Mouse (Mus musculus): ENCODE data around the gene Gna15.

Gna15 gene

GRCm38 (mm10) chr10:81524051-81524605, at the start of gene Gna15:
Gene Gna15 (minus strand): TSS chr10:81524225.
- no peak for DNase-seq

DNA sequence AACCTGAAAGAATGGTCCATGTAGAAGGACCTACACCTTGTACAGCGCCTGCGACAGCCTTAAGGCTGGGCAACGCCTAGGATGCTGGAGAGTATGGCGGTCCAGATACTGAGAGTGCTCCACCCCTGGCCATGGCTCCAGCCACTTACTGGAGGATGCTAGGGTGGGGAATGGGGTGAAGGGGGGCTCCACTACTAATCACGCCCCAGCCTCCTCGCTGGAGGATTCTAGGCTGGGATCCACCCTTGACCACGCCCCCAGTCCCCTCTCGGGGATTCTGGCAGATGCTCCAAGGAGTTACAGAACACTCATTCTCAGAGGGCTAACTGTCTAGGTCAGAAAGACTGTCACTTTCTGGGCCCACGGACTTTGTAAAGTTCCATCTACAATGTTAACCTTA, 49.0 kb upstream of the Gna15 start:
- DNase-seq = no peak

- no peak for DNase-seq
Measured at GRCm38 (mm10) chr10:81572133-81572671, 48.2 kb upstream of the Gna15 start.

DNA sequence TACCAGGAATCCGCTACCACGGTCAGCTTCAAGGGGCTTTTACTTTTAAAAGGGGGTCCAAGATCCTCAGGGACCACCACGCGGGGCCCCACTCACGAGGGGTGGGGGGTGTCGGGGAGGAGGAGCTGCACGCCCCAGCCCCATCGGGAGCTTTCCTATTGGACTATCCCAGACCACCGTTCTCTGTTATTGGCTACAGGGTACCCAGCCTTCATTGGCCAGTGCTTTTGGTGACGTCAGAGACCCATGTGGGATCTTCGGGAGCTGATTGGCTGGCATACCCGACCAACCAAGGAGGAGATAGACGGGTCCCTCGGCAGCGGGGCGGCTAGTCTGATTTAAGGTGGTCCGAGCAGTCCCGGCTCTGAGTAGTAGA, 47.5 kb upstream of the Gna15 start:
- peak; percentile 99 for DNase-seq

GRCm38 (mm10) chr10:81570831-81571500, 46.9 kb upstream of the Gna15 start:
- peak; percentile 96 for DNase-seq

DNA sequence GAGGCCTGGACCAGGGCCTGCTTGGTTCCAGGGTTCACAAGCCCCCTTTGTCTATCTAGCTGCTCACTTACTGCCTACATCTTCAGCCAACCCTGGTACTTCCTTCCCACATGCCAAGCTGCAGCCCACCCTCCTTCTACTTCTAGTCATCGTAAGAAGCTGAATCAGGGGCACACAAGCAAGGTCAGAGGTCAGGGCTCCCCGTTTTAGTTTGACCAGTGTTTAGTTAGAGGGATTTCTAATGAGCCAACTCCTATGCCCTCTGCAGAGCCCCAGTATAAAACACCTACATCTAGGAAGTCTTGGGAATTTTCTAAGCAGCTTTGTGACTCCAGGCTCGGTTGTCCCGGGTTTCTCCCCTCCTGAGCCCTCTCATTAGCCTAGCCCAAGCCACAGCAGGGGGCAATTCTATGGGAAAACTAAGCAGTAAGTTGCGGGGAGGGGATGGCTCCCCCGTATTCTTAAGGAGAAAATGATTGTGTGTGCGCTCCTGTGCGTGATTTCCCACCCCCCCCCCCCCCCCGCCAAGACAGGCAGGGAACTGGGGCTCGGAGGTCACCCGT, 46.3 kb upstream of the Gna15 start:
- DNase-seq = no peak

DNA sequence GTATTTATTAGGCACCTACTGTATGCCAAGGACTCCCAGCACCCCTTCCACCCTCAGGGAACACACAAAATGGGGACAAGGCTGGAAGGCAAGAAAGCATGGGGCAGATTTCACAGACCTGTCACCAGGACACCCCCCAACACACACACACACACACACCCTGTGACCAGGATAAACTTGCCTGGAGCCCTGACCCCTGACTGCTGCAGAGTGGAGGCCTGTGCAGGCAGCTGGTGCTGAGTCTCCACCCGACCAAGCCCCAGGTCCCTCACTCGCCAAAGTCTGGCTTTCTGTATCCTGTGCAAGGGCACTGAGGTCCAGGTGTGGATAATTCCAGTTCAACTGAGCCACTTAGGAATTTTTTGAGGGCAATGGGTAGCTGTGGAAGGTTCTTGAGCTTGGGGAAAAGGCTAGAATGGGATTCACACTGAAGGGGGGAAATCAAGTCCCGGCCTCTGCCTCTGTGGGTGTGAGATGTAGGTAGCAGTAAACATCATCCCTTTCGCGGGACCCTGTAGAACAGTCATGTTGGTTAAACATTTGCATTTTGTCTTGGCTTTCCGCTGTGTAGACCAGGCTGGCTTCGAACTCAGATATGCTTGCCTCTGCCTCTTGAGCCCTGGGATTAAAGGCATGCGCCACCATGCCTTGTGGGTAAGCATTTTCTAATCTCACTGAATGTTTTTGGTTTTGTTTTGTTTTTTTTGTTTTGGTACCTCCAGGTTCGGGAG, 45.6 kb upstream of the Gna15 start:
- DNase-seq = peak; percentile 30

- peak; percentile 64 for DNase-seq
Measured at GRCm38 (mm10) chr10:81568381-81569191, 44.6 kb upstream of the Gna15 start.

DNA sequence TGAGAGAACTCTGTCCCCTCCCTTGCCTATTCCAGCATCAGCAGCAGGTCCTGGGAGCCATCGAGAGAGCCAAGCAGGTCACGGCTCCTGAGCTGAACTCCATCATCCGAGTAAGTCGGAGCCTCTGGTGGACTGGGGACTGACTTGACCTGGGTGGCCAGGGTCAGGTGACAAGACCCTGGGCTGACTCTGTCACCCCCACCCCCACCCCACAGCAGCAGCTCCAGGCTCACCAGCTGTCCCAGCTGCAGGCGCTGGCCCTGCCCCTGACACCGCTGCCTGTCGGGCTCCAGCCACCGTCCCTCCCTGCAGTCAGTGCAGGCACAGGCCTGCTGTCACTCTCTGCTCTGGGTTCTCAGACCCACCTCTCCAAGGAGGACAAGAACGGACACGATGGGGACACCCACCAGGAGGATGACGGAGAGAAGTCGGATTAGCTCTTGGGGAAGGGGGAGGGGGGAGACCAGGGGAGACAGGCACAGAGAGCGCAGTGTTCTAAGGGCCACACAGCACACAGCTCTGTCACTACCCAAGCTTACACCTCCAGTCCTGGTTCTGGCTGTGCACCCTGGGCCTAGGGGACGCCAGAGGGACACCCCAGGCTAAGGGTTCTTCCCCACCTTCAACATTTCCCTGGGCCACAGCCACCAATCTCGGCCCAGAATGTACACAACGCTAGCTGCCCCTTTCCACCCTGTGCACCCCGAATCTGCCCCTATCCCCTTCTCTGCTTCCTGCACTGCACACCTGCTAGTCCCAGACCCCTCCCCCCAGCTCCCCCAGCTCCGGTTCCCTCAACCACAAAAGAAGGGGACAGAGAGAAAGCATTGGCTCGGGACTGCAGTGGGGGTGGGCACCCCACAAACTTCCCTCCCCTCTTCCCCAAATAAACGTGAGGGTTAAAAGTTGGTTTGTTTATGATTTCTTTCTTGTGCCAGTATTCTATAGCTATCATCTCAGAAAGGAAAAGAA, 41.5 kb upstream of the Gna15 start:
- DNase-seq = no peak

- DNase-seq = peak; percentile 71
Measured at GRCm38 (mm10) chr10:81564734-81565133, 40.7 kb upstream of the Gna15 start.

DNA sequence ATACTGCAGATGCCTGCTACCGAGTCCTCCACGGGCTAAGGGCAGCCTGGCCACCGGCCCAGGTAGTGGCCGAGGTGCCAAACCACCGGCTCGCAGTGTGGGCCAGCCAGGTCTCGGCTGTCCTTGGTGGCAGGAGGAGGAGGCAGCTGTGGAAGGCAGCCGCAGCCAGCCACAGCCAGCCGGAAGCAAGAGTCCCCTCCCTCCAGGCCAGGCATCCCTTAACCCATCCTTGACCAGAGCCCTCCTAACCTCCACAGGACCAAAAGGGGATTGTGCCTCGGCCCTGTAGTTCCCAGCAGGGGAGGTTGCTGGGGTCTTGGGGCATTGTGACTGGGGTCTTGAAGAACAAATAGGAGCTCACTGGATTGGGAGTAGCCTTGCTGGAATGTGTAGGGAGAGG, 40.2 kb upstream of the Gna15 start:
- peak; percentile 69 for DNase-seq

GRCm38 (mm10) chr10:81563481-81563880, 39.5 kb upstream of the Gna15 start:
- DNase-seq = no peak

DNA sequence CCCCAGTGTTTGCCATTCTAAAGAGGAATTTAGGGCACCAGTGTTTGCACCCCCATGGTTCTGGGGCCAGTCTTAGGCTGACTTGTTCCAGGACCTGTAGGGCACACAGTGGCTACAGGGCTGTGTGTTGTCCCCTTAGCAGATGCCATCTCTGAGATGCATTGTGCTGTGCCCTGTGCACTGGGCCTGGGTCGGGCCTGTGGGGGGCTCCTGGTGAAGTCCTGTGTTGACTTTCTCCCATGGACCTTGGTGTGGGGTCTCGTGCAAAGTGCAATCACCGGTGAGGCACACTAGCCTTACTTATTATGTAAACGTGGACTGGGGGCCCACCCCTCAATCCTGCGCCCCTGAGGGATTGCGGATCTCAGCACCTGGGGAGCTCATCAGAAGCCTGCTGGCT, 38.4 kb upstream of the Gna15 start:
- peak; percentile 10 for DNase-seq

DNA sequence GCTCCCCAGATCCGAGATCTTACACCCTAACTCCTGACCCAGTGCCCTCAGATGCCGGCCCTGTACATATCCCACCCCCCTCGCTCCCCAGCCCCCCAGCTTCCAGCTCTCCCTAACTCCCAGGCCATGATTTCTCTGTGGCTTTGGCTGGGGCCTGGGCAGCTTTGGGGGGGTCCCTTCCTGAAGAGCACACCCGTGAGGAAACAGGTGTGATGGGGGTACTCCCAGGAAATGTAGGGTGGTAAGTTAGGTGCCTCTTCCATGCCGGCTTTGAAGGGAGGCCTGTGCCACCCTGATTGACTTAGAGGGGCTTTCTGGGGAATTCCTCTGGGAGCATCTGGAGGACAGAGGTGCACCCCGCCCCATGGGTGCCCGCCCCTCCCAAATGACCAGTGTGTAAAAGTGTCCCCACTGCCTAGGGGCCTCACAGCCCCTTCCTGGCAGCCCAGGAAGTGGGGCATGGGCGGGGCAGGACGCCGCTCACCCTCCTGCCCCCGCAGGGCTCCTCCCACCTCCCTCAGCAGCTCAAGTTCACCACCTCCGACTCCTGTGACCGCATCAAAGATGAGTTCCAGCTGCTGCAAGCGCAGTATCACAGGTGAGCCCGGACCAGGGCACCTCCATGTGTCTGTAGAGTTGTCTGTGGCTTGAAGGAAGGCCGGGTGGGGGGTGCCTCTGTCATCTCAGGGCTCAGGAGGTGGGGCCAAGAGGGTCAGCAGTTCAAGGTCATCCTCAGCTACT, 36.9 kb upstream of the Gna15 start:
- peak; percentile 58 for DNase-seq

DNA sequence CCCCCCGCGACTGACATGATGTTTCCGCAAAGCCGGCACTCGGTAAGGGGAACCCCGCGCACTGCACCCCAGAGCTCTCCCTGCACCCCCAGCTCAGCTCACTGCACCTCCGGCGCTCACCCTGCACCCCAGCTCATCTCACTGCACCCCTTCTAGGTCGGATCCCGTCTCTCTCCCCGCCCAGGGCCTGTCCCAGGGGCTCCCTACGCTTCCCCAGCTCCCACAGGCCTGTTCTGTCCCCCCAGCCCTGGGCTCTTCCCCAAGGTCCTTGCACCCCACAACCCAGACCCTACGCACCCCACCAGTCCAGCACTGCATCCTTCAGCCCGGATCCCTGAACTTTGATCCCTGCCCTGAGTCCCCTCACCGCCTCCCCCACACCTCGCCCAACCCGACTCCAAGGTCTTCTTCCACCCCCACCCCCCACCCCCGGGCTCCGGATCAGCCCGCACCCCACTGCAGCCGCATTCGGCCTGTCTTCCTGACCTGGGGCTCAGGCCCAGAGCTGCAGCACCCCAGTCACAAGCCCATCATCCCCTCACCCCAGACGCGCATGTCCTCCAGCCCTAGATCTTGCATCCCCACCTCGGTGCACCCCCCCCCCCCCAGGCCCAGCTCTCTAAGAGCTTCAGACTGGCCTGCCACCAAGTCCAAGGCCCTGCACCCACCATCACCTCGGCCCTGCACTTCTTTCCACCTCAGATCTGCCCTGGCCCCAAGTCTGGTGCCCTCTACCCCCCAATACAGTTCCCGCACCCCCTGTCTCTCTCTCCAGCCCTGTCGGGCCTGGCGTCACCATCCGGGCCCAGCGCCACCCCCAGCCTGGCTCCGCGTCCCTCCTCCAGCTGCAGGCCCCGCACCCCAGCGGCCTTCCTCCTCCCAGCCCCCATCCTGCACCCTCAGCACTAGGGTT, 35.9 kb upstream of the Gna15 start:
- peak; percentile 77 for DNase-seq

- peak; percentile 84 for DNase-seq
Measured at GRCm38 (mm10) chr10:81559163-81559626, 35.2 kb upstream of the Gna15 start, which contains the start of gene Aes. Gene Aes (plus strand): TSS chr10:81559488.

DNA sequence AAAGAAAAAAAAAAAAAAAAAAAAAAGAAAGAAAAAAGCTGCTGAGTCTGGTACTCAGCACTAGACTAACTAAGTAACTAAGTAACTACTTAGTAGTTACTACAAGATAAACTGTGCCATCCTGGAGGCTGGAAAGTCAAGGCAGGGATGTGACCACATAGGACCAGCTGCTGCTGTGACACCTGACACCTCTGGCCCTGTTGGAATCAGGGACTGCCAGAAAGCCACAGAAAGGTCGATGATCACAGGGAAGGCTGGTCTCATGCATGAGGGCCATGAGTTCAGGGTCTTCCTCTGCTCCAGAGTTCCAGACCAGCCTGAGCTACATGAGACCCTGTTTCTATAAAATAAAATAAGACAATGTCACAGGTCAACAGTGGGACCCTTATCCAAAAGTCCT, 33.5 kb upstream of the Gna15 start:
- DNase-seq = no peak

DNA sequence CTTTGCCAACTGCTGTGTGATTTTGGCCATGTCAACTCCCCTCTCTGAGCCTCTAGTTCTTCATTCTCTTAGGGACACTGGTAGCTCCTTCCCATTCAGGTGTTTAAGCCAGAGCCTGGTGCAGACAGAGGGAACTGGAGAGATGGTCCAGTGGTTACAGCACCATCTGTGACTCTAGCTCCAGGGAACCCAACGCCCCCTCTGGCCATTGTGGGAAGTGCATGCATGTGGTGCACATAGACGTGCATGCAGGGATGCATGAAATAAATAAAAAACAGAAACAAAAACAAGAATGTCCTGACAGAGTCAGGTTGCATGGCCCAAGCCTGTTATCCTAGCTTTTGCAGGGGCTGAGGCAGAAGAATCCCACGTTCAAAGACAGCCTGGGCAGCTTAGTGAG, 32.3 kb upstream of the Gna15 start:
- DNase-seq = no peak

Measured in kidney, adult 9 months (tissue).